Mouse (Mus musculus) MEL-GATA-1-ER (cell line): Measurements from ENCODE around the gene Ptpn11.

Experiments
- DNase-seq: peaks from one replicate; pipeline ENCODE4 v3.0.0-alpha.2; 2012; ENCODE audit warnings: low read depth; ENCODE audit errors: extremely low read depth

Gene Ptpn11

DNA sequence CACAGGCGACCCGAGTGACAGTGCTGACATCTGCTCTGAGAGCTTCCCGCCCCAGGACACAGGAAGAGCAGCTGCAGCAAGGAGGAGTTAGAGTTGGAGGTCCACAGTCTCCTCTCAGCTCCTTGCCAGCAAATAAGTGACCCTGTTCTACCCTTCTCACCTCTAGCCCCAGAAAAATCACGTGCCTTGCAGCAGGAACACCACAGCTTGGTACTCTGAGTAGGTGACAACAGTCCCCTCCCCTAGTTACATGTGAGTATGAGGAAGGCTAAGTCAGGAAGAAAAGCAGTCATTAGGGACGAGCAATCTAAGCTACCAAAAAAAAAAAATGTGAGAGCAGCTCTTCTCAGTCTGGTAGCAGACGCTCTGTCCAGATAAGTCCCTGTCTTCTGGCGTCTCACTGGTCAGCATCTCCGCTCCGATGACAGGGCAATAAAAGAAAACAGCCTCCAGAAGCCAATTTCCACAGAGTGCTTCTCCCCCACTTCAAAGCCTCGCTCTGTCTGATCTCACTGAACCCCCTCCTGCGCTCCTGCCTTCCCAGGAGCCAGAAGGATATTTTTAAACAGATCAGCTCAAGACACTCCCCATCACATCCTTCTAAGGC is 6.1 kb downstream of the Ptpn11 start:
- no peak for DNase-seq

DNA sequence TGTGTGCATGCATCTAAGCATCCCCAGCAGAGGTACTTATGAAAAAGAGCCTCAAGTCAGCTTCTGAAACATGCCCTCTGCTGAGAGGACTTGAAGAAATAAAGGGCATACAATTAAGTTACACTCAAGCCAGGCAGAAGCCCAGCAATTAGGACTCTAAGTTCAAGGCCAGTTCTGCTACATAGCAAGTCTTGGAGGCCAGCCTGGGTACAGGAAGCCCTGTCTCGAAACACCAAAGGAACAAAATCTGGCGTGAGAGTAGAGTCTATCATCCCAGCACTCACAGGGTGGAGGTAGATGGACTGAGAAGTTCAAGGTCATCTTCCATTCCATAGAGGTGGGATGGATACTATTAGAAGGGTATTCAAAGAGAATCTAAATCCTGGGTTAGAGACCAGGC is 6.8 kb downstream of the Ptpn11 start:
- no peak for DNase-seq

GRCm38 (mm10) chr5:121183269-121183668 is 7.9 kb downstream of the Ptpn11 start:
- no peak for DNase-seq

DNA sequence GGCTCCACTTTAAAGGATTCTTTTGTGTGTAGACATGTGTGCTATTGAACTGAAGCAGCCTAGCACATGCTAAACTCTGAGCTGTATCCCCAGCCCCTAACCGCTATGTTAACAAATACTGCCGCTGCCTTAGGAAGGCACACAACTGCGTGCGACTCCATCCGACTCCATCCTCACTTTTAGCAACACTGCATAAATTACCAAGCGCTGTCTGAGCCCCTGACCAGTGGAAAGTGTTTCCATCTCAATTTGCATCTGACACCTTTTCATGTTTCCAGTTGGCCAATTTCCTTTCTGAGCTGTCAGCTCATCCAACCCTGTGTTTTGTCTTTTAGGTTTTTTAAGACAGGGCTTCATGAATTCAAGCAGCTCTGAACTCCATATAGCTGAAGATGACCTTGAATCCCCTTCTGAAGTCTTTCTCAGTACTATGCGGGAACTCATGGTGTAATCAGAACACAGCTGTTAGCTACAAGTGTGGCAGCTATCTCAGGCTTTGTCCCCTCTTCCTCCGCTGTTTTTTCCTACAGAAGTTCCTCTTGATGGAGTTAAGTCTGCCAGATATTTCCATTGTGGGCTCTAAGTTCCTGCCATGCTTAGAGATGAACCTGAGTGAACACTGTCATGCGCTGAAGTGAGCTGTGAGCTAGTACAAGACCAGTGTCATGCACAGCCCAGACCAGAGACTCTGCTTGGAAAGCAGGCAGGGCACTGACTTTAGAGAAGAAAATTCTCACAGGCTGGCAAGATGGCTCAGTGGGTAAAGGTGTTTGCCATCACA is 11.9 kb downstream of the Ptpn11 start:
- DNase-seq, result no peak

GRCm38 (mm10) chr5:121172835-121173234 is 18.4 kb downstream of the Ptpn11 start:
- DNase-seq, result no peak

DNA sequence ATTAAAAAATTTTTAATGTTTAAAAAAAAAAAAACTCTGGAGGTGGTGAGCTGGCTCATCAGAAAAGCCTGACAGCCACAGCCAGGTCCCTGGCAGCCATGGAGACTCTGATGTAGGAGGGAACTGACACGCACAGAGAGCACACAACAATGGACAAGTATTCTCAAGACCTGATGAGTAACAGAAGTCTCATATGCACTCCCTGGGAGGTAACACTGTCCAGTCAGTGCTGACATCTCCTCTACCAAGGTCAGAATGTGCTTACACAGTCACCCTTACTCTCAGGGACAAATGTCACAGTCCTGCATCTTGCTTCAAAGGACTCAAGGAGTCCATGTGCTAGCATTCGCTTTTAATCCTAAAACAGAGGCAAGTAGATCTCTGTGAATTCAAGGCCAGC is 21.6 kb downstream of the Ptpn11 start:
- no peak for DNase-seq

GRCm38 (mm10) chr5:121166884-121167283 is 24.3 kb downstream of the Ptpn11 start:
- no peak for DNase-seq

GRCm38 (mm10) chr5:121162923-121163322 is 28.3 kb downstream of the Ptpn11 start:
- no peak for DNase-seq

DNA sequence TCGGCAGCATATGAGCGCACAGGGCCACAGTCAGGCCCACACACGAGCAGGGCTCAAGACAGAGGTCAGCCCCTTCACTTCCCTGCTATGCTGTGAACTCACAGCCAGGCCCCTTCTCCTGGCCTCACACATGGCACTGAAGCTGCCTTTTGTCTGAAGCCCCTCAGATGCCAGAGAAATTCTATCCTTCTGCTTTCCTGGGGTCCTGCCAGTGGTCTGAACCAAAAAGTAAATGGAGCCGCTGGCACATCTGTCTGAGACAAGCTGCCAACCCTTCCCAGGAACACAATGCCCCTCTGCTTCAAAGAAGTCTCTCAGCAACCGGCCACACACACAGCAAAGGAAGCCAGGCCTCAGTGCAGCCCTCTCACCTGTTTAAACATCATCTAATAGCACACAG is 28.9 kb downstream of the Ptpn11 start:
- no peak for DNase-seq

DNA sequence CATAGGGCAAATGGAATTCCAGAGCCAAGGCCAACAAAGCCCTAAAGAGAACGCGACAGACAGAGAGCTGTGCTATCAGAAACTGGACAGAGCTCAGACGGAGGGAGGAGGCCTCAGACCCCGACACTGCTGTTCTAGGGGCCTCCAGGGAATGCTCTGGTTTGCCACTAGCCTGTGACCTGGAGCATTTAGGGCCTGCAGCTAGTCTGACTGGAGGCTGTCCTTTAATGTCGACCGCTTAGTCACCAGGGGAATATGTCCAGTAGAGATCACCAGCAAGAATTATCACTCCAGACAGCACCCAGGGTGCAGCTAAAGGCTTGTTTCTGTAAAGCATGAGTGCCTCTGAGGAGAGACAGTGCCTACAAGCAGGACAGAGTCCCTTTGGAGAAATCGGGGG is 32.2 kb downstream of the Ptpn11 start:
- no peak for DNase-seq

- no peak for DNase-seq
Observed at GRCm38 (mm10) chr5:121157489-121157888, 33.7 kb downstream of the Ptpn11 start.

DNA sequence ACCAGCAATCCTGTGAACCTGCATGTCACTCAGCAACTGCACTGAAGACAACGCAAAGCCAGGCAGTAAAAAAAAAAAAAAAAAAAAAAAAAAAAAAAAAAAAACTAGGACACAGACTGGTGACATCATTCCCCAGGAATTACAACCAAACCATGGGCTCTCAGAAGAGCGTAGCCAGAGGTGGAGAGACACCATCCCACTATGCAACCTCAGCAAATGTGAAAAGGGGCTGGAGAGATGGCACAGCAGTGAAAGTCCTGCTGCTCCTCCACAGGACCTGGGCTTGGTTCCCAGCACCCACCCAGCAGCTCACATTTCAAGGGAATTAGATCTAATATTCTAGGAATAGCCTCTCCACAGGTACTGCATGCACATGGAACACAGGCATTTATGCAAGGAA is 34.2 kb downstream of the Ptpn11 start:
- DNase-seq, result no peak

- DNase-seq, result no peak
Observed at GRCm38 (mm10) chr5:121156121-121156520, 35.1 kb downstream of the Ptpn11 start.

DNA sequence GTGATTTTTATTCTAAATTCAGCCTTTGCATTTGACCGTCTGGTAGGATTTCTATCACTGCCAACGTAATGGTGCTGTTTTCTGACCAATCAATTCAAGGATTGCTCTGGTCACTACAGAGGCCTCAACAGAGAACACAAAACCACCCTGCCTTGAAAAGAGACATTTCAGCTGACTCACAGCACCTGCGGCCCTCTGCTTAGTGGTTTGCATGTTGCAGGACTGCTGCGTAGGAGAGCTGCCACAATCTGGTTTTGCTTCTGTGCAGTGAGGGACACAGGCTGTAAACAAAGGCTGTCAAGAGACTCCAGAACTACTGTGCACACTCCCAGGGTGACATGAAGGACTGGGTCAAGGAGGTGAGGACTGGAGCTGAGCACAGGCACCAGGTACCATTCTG is 40.5 kb downstream of the Ptpn11 start:
- no peak for DNase-seq

DNA sequence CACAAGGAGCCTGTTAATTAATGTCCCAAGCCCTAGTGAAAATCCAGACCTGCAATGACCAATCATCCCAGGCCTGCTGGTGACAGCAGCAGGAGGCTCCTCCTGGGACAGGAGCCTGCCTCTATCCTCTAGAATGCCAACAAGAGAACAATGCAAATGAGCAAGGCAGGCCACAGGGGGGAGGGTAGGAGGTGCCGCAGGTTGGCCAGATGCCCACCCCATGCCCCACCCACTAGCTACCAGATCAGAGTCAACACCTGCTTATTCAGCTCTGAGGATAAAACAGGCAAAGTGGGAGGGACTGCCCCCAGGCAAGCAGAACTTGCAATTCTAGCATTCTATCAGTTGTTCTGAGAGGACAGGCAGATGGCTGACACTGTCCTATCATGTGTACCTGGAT is 42.0 kb downstream of the Ptpn11 start:
- no peak for DNase-seq

GRCm38 (mm10) chr5:121146275-121146674 is 44.9 kb downstream of the Ptpn11 start:
- DNase-seq, result no peak

DNA sequence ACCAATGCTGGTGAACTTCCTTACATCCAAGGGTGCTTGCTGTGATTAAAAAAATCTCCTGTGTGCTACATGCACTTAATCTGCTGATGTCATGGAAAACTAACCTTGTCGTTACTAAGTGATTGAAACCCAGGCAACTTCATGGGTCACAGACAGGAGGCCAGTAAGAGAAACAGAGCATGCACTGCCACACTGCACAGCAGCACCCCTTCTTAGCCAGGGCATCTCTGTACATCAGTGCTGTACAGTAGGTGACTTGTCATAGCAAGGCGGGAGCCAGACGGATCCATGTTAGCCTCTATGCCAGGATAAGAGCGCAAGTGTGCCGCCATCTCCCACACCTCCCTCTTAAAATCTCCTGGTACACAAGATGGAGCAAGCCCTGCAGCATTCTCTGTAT is 45.6 kb downstream of the Ptpn11 start:
- DNase-seq, result no peak

DNA sequence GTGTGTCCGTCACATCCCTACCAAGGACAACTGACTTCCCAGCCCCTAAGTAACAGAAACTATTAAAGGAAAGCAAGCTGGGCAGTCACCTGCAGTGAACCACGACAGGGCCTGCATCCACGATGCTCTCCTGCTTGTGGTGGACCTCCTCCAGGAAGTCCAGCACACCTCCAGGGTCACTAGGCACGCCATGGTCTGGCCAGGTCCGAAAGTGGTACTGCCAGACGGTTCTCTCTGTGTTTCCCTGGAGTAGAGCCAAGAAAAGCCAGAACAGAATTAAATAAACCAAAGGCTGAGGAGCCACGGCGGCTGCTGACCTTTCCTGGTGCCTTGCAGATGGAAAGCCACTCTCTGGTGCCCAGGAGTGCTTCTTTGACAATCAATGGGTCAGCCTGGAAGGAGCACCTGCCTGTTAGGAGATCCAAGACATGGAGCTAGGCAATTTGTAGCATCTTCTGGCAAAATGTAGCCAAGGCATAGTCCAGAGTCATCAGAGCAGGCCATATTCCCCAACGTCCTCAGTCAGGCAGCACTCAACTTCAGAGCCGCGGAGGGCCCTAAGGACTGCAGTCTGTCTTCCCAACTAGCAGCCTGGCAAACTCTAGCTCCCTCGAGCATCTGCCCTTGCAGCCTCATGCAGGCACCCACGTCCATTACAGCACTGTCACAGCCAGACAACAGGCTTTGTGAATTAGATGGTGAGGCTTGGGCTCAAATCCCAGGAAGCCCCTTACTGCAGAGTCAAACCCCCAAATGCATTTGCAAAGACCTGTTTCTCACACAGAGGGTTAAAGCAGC is 46.6 kb downstream of the Ptpn11 start:
- no peak for DNase-seq

DNA sequence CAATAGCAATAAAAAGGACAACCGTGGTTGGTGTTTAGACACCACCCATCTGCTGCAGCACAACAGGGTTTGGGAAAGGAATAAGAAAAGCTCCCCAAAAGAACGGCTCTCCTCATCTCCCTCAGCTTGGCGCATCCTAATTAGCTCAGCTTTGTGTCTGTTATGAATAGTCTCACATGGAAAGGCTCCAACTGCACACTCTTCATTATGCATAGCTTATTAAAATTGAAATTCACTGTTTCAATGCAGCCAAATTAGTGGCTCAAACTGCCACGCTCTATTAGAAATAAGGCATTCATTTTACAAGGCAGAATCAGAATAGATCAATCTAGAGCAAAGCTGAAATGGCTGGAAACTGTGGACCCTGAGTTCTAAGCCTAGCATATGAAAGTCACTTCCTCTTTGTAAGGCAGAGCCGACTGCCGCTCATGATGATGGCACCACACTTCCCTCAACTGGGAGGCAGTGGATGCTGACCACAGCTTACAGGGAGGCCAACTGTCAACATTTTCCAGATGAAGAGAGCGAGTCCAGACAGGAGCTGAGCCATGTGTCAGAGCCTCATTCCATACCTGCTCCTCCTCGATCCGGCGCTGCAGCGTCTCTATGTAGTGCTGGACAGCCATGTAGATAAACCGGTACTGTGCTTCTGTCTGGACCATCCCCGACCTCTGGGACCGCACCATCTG is 48.6 kb downstream of the Ptpn11 start:
- no peak for DNase-seq

DNA sequence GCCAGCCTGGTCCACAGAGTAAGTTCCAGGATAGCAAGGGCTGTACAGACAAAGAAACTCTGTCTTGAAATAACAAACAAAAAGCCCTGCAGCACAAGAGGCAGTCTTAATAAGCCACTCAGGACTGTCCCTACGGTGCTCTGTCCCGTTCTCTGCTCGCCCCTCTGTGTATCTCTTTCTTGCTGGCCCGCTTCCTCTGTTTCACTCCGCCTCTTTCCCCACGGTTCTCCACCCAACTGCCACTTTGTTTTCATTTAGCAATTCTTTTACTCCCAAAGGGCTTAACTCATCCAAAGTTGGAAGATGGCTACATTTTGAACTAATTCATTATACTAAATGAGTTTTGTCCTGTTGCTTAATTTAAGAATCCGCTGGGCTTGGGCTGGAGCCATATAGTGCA is 50.9 kb downstream of the Ptpn11 start:
- DNase-seq, result no peak

- no peak for DNase-seq
Observed at GRCm38 (mm10) chr5:121137125-121137524, 54.1 kb downstream of the Ptpn11 start.

GRCm38 (mm10) chr5:121131801-121132200 is 59.4 kb downstream of the Ptpn11 start:
- no peak for DNase-seq
